Mouse (Mus musculus): Measurements from ENCODE around the gene Cd300e. TPM values are rescaled to one million over a fixed set of nuclear protein-coding genes. Genes with fewer than 3 reads are reported as not detected.
A peak's percentile ranks its signal among the peaks of the same experiment; 100 is the strongest.

The Cd300e gene
- total and polyA plus RNA-seq, 2 experiments from 2014 or later, result 0.09 TPM; not detected in 1

- no peak overlapping the region for H3K4me3 ChIP-seq (ENCODE audit: low read length)
- H3K27ac ChIP-seq, result no peak overlapping the region; the same call in 1 of the 2 replicates
- WGBS, result 61% methylated on average over 10 of the region's 10 CpGs
- H3K36me3 ChIP-seq (ENCODE audit: insufficient read depth, low read length), result no peaks in the 10 kb centered on the region
- peak; percentile 73; the same call in 1 of the 2 replicates for ATAC-seq
- 0 out of 2 replicates have a peak, but pooled peaks have one; percentile 7 for TF ChIP-seq CTCF (IDR thresholded peaks at IDR 0.05; ENCODE audit: low read depth)
- H3K9me3 ChIP-seq (ENCODE audit: low read length), result 0 out of 2 replicates have a peak, but pooled peaks cover 1% of the 10 kb centered on the region
- no peaks in the 10 kb centered on the region for H3K27me3 ChIP-seq (ENCODE audit: insufficient read depth, low read length)
- peak; percentile 39 for DNase-seq (ENCODE audit: low spot score)
- H3K9ac ChIP-seq (replicated peaks; ENCODE audit: low read length), result no peak overlapping the region
- H3K4me2 ChIP-seq (ENCODE audit: low read depth, low read length), result no peak overlapping the region
- no peaks in the 10 kb centered on the region for H3K4me1 ChIP-seq (ENCODE audit: insufficient read depth, low read length)
Measured at GRCm38 (mm10) chr11:115098203-115098932, 36.4 kb upstream of the Cd300e start.

DNA sequence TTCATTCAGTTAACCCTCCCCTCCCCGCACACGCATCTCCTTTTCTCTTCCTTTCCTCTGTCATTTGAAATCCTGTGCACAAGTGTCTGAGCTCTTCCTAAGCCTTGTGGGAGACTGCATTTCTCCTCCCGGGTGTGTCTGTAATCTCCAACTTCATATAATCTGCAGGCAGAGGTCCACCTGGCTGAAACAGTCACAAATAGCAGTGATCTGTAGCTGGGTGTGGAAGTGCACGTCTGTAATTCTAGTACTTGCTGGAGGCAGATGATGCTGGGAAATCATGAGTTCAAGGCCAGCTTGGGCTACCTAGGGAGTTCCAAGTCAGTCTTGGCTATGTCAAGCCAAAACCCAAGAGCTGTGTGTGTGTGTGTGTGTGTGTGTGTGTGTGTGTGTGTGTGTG lies 30.2 kb upstream of the Cd300e start:
- H3K4me1 ChIP-seq (ENCODE audit: insufficient read depth, low read length), result 0 out of 2 replicates have a peak, but pooled peaks cover 5% of the 10 kb centered on the region
- 13% methylated on average over 4 of the region's 4 CpGs for WGBS
- peak overlapping the region; percentile 58; the same call in 1 of the 2 replicates for H3K4me2 ChIP-seq (ENCODE audit: low read depth, low read length)
- H3K27me3 ChIP-seq (ENCODE audit: insufficient read depth, low read length), result peaks cover 5% of the 10 kb centered on the region
- ATAC-seq (no peak), DNase-seq (ENCODE audit: low spot score) (no peak)
- no peak overlapping the region for H3K4me3 ChIP-seq (ENCODE audit: low read length)
- no peaks in the 10 kb centered on the region for H3K36me3 ChIP-seq (ENCODE audit: insufficient read depth, low read length)
- H3K27ac ChIP-seq, result no peak overlapping the region
- H3K9me3 ChIP-seq (ENCODE audit: low read length), result 0 out of 2 replicates have a peak, but pooled peaks cover 4% of the 10 kb centered on the region
- no peak overlapping the region for H3K9ac ChIP-seq (replicated peaks; ENCODE audit: low read length)
- TF ChIP-seq CTCF (IDR thresholded peaks at IDR 0.05; ENCODE audit: low read depth), result no peak

GRCm38 (mm10) chr11:115091362-115091901 lies 29.5 kb upstream of the Cd300e start, which contains the start of gene Rab37:
Gene Rab37 (plus strand): TSS chr11:115091431.
- H3K4me2 ChIP-seq (ENCODE audit: low read depth, low read length), result peak within 1 kb of the TSS; percentile 58
- H3K4me3 ChIP-seq (ENCODE audit: low read length), result peak within 1 kb of the TSS; percentile 27
- 0 out of 2 replicates have a peak, but pooled peaks cover 5% of the 10 kb centered on the region for H3K4me1 ChIP-seq (ENCODE audit: insufficient read depth, low read length)
- H3K9ac ChIP-seq (replicated peaks; ENCODE audit: low read length), result 0 out of 2 replicates have a peak within 1 kb of the TSS, but pooled peaks have one; percentile 13
- ATAC-seq (no peak), DNase-seq (ENCODE audit: low spot score) (no peak)
- H3K36me3 ChIP-seq (ENCODE audit: insufficient read depth, low read length), result no peaks in the 10 kb centered on the region
- H3K27me3 ChIP-seq (ENCODE audit: insufficient read depth, low read length), result peaks cover 5% of the 10 kb centered on the region
- no peak within 1 kb of the TSS for H3K27ac ChIP-seq
- no peak for TF ChIP-seq CTCF (IDR thresholded peaks at IDR 0.05; ENCODE audit: low read depth)
- 2% methylated on average over 36 of the region's 36 CpGs for WGBS
- 0 out of 2 replicates have a peak, but pooled peaks cover 4% of the 10 kb centered on the region for H3K9me3 ChIP-seq (ENCODE audit: low read length)

DNA sequence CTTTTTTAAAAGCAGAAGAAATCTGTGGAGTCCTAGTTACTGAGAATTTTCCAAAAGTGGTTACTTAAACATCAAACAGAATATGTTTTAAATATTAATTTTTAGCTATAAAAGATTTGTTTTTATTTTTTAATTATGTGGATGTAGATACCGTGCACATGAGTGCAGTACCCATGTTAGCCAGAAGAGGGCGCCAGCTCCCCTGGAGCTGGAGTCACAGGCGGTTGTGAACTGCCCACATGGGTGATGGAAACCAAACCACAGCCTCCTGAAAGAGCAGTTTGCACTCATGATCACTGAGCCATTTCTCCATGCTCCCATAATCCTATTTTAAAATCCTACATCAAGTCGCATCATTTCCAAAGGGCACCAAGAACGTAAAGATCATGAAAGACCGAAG lies 27.9 kb upstream of the Cd300e start:
- Histone ChIP-seq H3K27me3 (ENCODE audit: insufficient read depth, low read length) (peaks cover 5% of the 10 kb centered on the region), H3K9me3 (ENCODE audit: low read length) (0 out of 2 replicates have a peak, but pooled peaks cover 4% of the 10 kb centered on the region), H3K36me3 (ENCODE audit: insufficient read depth, low read length) (no peaks in the 10 kb centered on the region), H3K27ac (no peak overlapping the region), H3K4me2 (ENCODE audit: low read depth, low read length) (no peak overlapping the region), H3K4me3 (ENCODE audit: low read length) (no peak overlapping the region), H3K4me1 (ENCODE audit: insufficient read depth, low read length) (0 out of 2 replicates have a peak, but pooled peaks cover 5% of the 10 kb centered on the region), H3K9ac (replicated peaks; ENCODE audit: low read length) (no peak overlapping the region)
- TF ChIP-seq CTCF (IDR thresholded peaks at IDR 0.05; ENCODE audit: low read depth), result peak; percentile 53
- DNase-seq (ENCODE audit: low spot score) (no peak), ATAC-seq (no peak)
- 66% methylated on average over 6 of the region's 6 CpGs for WGBS

GRCm38 (mm10) chr11:115086213-115086612 lies 24.2 kb upstream of the Cd300e start:
- Histone ChIP-seq H3K9me3 (ENCODE audit: low read length) (no peaks in the 10 kb centered on the region), H3K27me3 (ENCODE audit: insufficient read depth, low read length) (peaks cover under 1% of the 10 kb centered on the region; the same call in 1 of the 2 replicates), H3K4me2 (ENCODE audit: low read depth, low read length) (no peak overlapping the region), H3K4me1 (ENCODE audit: insufficient read depth, low read length) (0 out of 2 replicates have a peak, but pooled peaks cover 5% of the 10 kb centered on the region), H3K9ac (replicated peaks; ENCODE audit: low read length) (no peak overlapping the region), H3K27ac (no peak overlapping the region), H3K36me3 (ENCODE audit: insufficient read depth, low read length) (no peaks in the 10 kb centered on the region), H3K4me3 (ENCODE audit: low read length) (no peak overlapping the region)
- ATAC-seq (no peak), DNase-seq (ENCODE audit: low spot score) (no peak)
- WGBS, result 70% methylated on average over 7 of the region's 7 CpGs
- no peak for TF ChIP-seq CTCF (IDR thresholded peaks at IDR 0.05; ENCODE audit: low read depth)

DNA sequence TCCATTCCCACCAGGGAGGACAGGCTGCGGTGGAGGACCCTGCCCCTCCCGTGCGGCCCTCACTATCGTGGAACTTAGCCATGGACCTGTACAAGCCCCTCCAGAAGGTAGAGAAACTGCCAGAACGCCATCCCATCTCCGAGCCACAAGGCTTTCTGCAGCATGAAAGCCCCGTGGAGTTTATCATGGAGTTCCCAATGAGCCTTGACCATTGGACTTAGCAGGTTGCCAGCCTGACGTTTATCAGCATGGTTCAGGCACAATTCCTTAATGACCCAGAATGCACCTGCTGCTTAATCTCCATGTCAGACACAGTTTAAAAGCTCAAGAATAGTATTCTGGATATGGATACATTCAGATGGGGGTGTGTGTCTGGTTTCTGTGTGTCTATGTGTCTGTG lies 23.1 kb upstream of the Cd300e start:
- DNase-seq (ENCODE audit: low spot score) (no peak), ATAC-seq (0 out of 2 replicates have a peak, but pooled peaks have one; percentile 16)
- 26% methylated on average over 8 of the region's 8 CpGs for WGBS
- H3K9ac ChIP-seq (replicated peaks; ENCODE audit: low read length), result no peak overlapping the region
- no peak overlapping the region for H3K27ac ChIP-seq
- H3K4me1 ChIP-seq (ENCODE audit: insufficient read depth, low read length), result 0 out of 2 replicates have a peak, but pooled peaks cover 5% of the 10 kb centered on the region
- H3K4me3 ChIP-seq (ENCODE audit: low read length), result no peak overlapping the region
- no peaks in the 10 kb centered on the region; the same call in 1 of the 2 replicates for H3K27me3 ChIP-seq (ENCODE audit: insufficient read depth, low read length)
- no peak for TF ChIP-seq CTCF (IDR thresholded peaks at IDR 0.05; ENCODE audit: low read depth)
- no peak overlapping the region for H3K4me2 ChIP-seq (ENCODE audit: low read depth, low read length)
- H3K36me3 ChIP-seq (ENCODE audit: insufficient read depth, low read length), result no peaks in the 10 kb centered on the region
- H3K9me3 ChIP-seq (ENCODE audit: low read length), result no peaks in the 10 kb centered on the region
